Comparison of ENCODE assay signal across 9 mouse cellular contexts in genomic region chr4:154140182-154140212, GRCm38 (mm10). TPM values are rescaled to one million over a fixed set of nuclear protein-coding genes. Genes with fewer than 3 reads are reported as not detected.
A peak's percentile ranks its signal among the peaks of the same experiment; 100 is the strongest.
DNase-seq lines count a peak whose midpoint lies in the region; ATAC-seq and TF ChIP-seq lines count a peak whose summit lies in the region.
"Had no signal": no experiment of that assay in that cellular context is flagged by ENCODE, and none has a peak within 500 bp of the region (broad histone marks: within the 10 kb centered on the region; RNA-seq: fewer than 3 reads in every experiment).

TSS of gene Trp73 (minus strand) at chr4:154140208.

- H3K4me2 ChIP-seq in intestine, embryonic 16.5 days (ENCODE audit: low read depth, low read length), result peak within 1 kb of the TSS; percentile 90
- H3K4me2 ChIP-seq in neural tube, embryonic 12.5 days (replicated peaks), result peak within 1 kb of the TSS; percentile 87

- no peak for TF ChIP-seq POLR2A in embryonic fibroblast, embryonic 13.5 days (IDR thresholded peaks at IDR 0.05; ENCODE audit: low read depth, low read length)

- peak within 1 kb of the TSS; percentile 36 for H3K4me3 ChIP-seq in left cerebral cortex, adult 2 months
- peak within 1 kb of the TSS; percentile 7; the same call in 1 of the 2 replicates for H3K4me3 ChIP-seq in embryonic fibroblast, embryonic 13.5 days (ENCODE audit: insufficient read depth, low read length)
- peak within 1 kb of the TSS; percentile 51 for H3K4me3 ChIP-seq in intestine, embryonic 16.5 days (ENCODE audit: low read length)
- peak within 1 kb of the TSS; percentile 44 for H3K4me3 ChIP-seq in neural tube, embryonic 12.5 days

- no peak for DNase-seq in left cerebral cortex, adult 2 months (ENCODE audit: extremely low spot score in 1 of 2, low spot score in 2 of 2)
- no peak for DNase-seq in left cerebral cortex, postnatal 10 days (ENCODE audit: extremely low spot score in 1 of 2, low spot score in 2 of 2)
- DNase-seq in thymus, adult 18-20 months, result no peak
- no peak for DNase-seq in cerebellum, adult 9-10 months
- DNase-seq: lung, adult 18-20 months had no signal

- WGBS in intestine, embryonic 16.5 days, result 0% methylated on average over 3 of the region's 4 CpGs
- WGBS in neural tube, embryonic 12.5 days, result 0% methylated on average over 4 of the region's 4 CpGs

- H3K9me3 ChIP-seq in intestine, embryonic 16.5 days (ENCODE audit: control insufficient read depth, low read length), result no peaks in the 10 kb centered on the region
- no peaks in the 10 kb centered on the region for H3K9me3 ChIP-seq in neural tube, embryonic 12.5 days

- no peaks in the 10 kb centered on the region for H3K36me3 ChIP-seq in intestine, embryonic 16.5 days (ENCODE audit: control insufficient read depth, insufficient read depth, low read length)
- H3K36me3 ChIP-seq in neural tube, embryonic 12.5 days, result no peaks in the 10 kb centered on the region

- peaks cover 46% of the 10 kb centered on the region for H3K27me3 ChIP-seq in intestine, embryonic 16.5 days (replicated peaks; ENCODE audit: control insufficient read depth, insufficient read depth, low read length)
- H3K27me3 ChIP-seq in neural tube, embryonic 12.5 days (replicated peaks), result peaks cover 55% of the 10 kb centered on the region

- H3K27ac ChIP-seq in left cerebral cortex, adult 2 months, result no peak within 1 kb of the TSS
- no peak within 1 kb of the TSS for H3K27ac ChIP-seq in embryonic fibroblast, embryonic 13.5 days (ENCODE audit: insufficient read depth, low read length)
- no peak within 1 kb of the TSS for H3K27ac ChIP-seq in intestine, embryonic 16.5 days (ENCODE audit: low read length)
- no peak within 1 kb of the TSS for H3K27ac ChIP-seq in neural tube, embryonic 12.5 days

- peak within 1 kb of the TSS; percentile 64 for H3K9ac ChIP-seq in intestine, embryonic 16.5 days (ENCODE audit: low read depth, low read length)
- H3K9ac ChIP-seq in neural tube, embryonic 12.5 days, result peak within 1 kb of the TSS; percentile 56

- intact Hi-C loops in left cerebral cortex, adult 2 months (cut with DNase I), result no loop called here
- intact Hi-C loops in left cerebral cortex, postnatal 10 days (cut with DNase I), result loop anchor here (5.0 kb wide), 1 partner anchor 73 kb away; no protein-coding TSS in a partner anchor

- peaks cover 2% of the 10 kb centered on the region; the same call in 1 of the 2 replicates for H3K4me1 ChIP-seq in embryonic fibroblast, embryonic 13.5 days (ENCODE audit: control insufficient read depth, insufficient read depth, low read length)
- H3K4me1 ChIP-seq in intestine, embryonic 16.5 days (ENCODE audit: control insufficient read depth, insufficient read depth, low read length), result peaks cover 25% of the 10 kb centered on the region
- H3K4me1 ChIP-seq in neural tube, embryonic 12.5 days, result peaks cover 29% of the 10 kb centered on the region

- ATAC-seq in intestine, embryonic 16.5 days, result no peak
- no peak for ATAC-seq in neural tube, embryonic 12.5 days (ENCODE audit: low FRiP score, low read depth)
- no peak for ATAC-seq in inflammation-experienced regulatory T-cells, adult 6 months

- no peak for TF ChIP-seq CTCF in left cerebral cortex, adult 2 months (IDR thresholded peaks at IDR 0.05)
- no peak for TF ChIP-seq CTCF in embryonic fibroblast, embryonic 13.5 days (IDR thresholded peaks at IDR 0.05; ENCODE audit: borderline replicate concordance, insufficient read depth, low read length)

RNA-seq across cellular contexts. Expression of gene Trp73, which starts in this region (rescaled TPM):
- total RNA-seq in left cerebral cortex, adult 2 months (2021), result 1 to 10 TPM in 1 of 2 experiments, under 1 TPM in 1; 0.41 to 1.1 TPM
- total RNA-seq in left cerebral cortex, postnatal 10 days (2021), result 1 to 10 TPM; 1.0 to 1.6 TPM
- polyA plus RNA-seq in embryonic fibroblast, embryonic 13.5 days (2011; ENCODE audit: insufficient read length, low read depth, missing spikeins), result not detected in 2 replicates
- 0.11 and 0.12 TPM in 2 replicates for polyA plus RNA-seq in intestine, embryonic 16.5 days (2015; fragmentation: Nextera tagmentation; extraction: Ambion mirVana)
- polyA plus RNA-seq in neural tube, embryonic 12.5 days (2016; fragmentation: Nextera tagmentation; extraction: Ambion mirVana), result 0.15 and 0.50 TPM in 2 replicates
- under 1 TPM in 1 of 3 experiments, not detected in 2; 0.34 TPM for polyA plus RNA-seq in inflammation-experienced regulatory T-cells, adult 6 months (2017; shearing (Covaris generic))
